Mouse (Mus musculus): ENCODE measurements around the gene Gm9573. TPM values are rescaled to one million over a fixed set of nuclear protein-coding genes. Genes with fewer than 3 reads are reported as not detected.

Gm9573 gene
- polyA plus RNA-seq, 1 experiment from 2014 or later: not detected

DNA sequence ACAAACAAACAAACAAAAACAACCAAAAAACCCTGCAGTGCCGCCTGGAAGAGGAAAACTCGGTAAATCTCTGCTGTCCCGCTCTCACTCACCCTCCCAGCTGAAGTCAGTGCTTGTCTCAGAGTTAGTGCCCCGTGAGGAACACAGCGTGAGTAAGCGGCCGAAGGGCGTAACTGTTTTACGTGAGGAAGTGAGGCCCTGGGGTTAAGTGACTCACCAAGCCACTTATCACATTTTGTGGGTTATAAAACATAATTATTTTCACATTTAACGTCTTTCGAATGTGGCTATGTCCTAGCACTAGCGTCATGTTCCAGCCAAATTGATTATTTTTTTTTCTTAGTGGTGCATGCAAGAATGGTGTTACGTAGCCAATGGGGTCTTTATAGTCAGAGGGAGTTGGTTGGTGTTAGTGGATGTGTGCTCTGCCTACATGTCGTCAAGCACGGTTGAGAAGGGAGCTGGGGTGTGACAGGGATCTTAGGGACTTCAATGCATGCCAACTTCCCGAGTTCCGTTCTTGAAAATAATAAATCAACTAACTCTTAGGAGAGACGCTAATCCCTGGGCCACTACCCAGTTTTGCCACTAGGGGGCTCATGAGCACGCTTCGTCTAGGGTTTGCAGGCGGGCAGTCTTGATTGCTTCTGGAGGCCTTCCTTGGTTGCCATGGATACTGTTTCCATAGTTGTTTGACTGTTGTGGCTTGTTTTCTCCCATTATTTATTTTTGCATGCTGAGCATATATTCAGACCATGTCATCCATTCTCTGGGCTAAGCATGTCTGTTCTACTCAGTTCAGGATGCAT is 35.8 kb downstream of the Gm9573 start:
- H3K27me3 ChIP-seq (ENCODE audit: control insufficient read depth, insufficient read depth, low read length): no peaks in the 10 kb centered on the region
- no peaks in the 10 kb centered on the region; the same call in 1 of the 2 replicates for H3K4me1 ChIP-seq (ENCODE audit: control insufficient read depth, insufficient read depth, low read length)
- H3K4me3 ChIP-seq (ENCODE audit: low read length): no peak overlapping the region
- peak; percentile 60 for ATAC-seq (ENCODE audit: low FRiP score, low TSS enrichment)
- H3K4me2 ChIP-seq (replicated peaks; ENCODE audit: low read depth, low read length): no peak overlapping the region
- no peaks in the 10 kb centered on the region for H3K9me3 ChIP-seq (ENCODE audit: control insufficient read depth, low read length)
- H3K27ac ChIP-seq (ENCODE audit: low read depth, low read length): no peak overlapping the region
- no peaks in the 10 kb centered on the region for H3K36me3 ChIP-seq (ENCODE audit: control insufficient read depth, insufficient read depth, low read length)
- 38% methylated on average over 21 of the region's 21 CpGs for WGBS
- no peak overlapping the region for H3K9ac ChIP-seq (ENCODE audit: low read depth, low read length)

DNA sequence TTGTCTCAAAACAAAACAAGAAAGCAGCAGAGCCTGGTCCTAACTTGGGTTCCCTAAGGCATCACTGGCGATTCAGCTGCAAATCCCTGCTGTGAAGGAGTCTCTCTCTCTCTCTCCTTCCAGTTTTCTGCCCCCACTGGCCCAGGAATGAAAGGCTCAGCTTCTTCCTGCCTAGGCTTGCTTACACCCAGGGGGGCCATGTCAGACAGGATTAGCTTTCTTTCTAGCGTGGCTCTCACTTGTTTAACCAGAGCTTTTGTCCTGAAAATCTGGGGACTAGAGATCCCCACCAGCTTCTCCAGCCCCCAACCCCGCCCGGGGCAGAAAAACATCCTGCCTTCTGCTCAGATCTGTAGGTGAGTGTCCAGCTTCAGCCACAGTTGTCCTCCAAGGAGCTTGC is 38.0 kb downstream of the Gm9573 start:
- no peaks in the 10 kb centered on the region for H3K9me3 ChIP-seq (ENCODE audit: control insufficient read depth, low read length)
- H3K27me3 ChIP-seq (ENCODE audit: control insufficient read depth, insufficient read depth, low read length): no peaks in the 10 kb centered on the region
- no peak overlapping the region for H3K9ac ChIP-seq (ENCODE audit: low read depth, low read length)
- ATAC-seq (ENCODE audit: low FRiP score, low TSS enrichment): no peak
- WGBS: 46% methylated on average over 4 of the region's 4 CpGs
- H3K36me3 ChIP-seq (ENCODE audit: control insufficient read depth, insufficient read depth, low read length): no peaks in the 10 kb centered on the region
- H3K27ac ChIP-seq (ENCODE audit: low read depth, low read length): no peak overlapping the region
- no peak overlapping the region for H3K4me3 ChIP-seq (ENCODE audit: low read length)
- H3K4me1 ChIP-seq (ENCODE audit: control insufficient read depth, insufficient read depth, low read length): no peaks in the 10 kb centered on the region; the same call in 1 of the 2 replicates
- H3K4me2 ChIP-seq (replicated peaks; ENCODE audit: low read depth, low read length): no peak overlapping the region

DNA sequence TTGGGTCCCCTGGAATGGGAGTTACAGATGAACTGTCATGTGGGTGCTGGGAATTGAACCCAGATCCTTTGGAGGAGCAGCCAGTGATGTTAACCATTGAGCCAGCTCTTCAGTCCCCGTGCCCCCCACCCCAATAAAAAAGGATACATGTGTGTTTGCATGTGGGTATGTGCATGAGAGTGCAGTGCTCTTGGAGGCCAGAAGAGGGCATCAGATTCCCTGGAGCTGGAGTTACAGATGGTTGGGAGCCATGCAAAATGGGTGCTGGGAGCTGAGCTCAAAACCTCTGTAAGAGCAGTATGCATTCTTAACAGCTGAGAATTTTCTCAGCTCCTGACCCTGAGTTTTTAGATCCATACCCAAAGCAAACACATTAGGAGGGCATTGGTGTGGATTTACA is 39.1 kb downstream of the Gm9573 start:
- H3K27me3 ChIP-seq (ENCODE audit: control insufficient read depth, insufficient read depth, low read length): no peaks in the 10 kb centered on the region
- 78% methylated on average over 1 of the region's 1 CpGs for WGBS
- no peaks in the 10 kb centered on the region for H3K9me3 ChIP-seq (ENCODE audit: control insufficient read depth, low read length)
- no peak overlapping the region for H3K4me3 ChIP-seq (ENCODE audit: low read length)
- no peak for ATAC-seq (ENCODE audit: low FRiP score, low TSS enrichment)
- H3K27ac ChIP-seq (ENCODE audit: low read depth, low read length): no peak overlapping the region
- no peak overlapping the region for H3K4me2 ChIP-seq (replicated peaks; ENCODE audit: low read depth, low read length)
- H3K36me3 ChIP-seq (ENCODE audit: control insufficient read depth, insufficient read depth, low read length): no peaks in the 10 kb centered on the region
- H3K4me1 ChIP-seq (ENCODE audit: control insufficient read depth, insufficient read depth, low read length): no peaks in the 10 kb centered on the region; the same call in 1 of the 2 replicates
- H3K9ac ChIP-seq (ENCODE audit: low read depth, low read length): no peak overlapping the region

DNA sequence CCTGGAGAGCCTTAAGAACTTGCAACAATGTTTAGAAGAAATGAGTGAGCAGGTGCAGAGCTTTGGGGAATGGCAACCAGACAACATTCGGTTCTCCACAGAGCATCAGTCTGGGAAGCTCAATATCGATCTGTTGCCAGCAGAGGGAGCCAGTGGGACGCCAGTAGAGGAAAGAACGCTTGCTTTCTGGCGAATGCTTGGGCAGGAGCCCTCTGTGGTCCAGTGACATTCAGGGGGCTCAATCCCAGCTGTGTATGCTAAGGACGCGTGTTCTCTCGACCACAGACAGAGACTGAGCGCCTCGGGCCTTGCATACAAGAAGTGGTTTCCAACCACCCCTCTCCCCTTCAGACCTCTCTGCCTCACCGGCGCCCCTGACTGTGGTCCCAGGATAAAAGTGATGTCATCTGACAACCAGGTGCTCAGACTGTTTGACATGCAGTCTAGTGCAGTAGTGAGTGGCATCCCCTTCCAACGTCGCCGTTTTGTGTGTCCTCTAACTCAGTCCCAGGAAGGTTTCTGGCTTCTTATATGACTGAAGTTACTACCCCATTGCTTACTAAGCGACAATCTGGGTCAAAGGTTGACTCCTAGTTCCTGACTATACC is 42.0 kb downstream of the Gm9573 start:
- Histone ChIP-seq H3K4me3 (ENCODE audit: low read length) (no peak overlapping the region), H3K36me3 (ENCODE audit: control insufficient read depth, insufficient read depth, low read length) (no peaks in the 10 kb centered on the region), H3K9ac (ENCODE audit: low read depth, low read length) (no peak overlapping the region), H3K4me1 (ENCODE audit: control insufficient read depth, insufficient read depth, low read length) (no peaks in the 10 kb centered on the region), H3K27ac (ENCODE audit: low read depth, low read length) (no peak overlapping the region), H3K27me3 (ENCODE audit: control insufficient read depth, insufficient read depth, low read length) (no peaks in the 10 kb centered on the region), H3K9me3 (ENCODE audit: control insufficient read depth, low read length) (no peaks in the 10 kb centered on the region), H3K4me2 (replicated peaks; ENCODE audit: low read depth, low read length) (no peak overlapping the region)
- ATAC-seq (ENCODE audit: low FRiP score, low TSS enrichment): peak; percentile 59
- 18% methylated on average over 16 of the region's 16 CpGs for WGBS

DNA sequence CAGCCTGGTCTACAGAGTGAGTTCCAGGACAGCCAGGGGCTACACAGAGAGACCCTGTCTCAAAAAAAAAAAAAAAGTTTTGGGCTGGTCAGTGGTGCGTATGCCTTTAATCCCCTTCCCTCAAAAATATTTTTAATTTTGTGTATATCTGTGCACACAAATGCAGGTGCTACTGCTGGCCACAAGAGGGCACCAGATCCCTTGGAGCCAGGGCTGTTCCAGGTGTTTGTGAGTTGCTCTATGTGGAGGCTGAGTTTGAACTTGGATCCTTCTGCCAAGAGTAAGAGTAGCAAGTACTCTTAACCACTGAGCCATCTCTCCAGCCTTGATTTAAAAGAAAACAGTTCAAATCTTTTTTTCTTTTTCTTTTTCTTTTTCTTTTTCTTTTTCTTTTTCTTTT is 43.5 kb downstream of the Gm9573 start:
- Histone ChIP-seq H3K4me3 (ENCODE audit: low read length) (no peak overlapping the region), H3K4me1 (ENCODE audit: control insufficient read depth, insufficient read depth, low read length) (no peaks in the 10 kb centered on the region), H3K27ac (ENCODE audit: low read depth, low read length) (no peak overlapping the region), H3K36me3 (ENCODE audit: control insufficient read depth, insufficient read depth, low read length) (no peaks in the 10 kb centered on the region), H3K27me3 (ENCODE audit: control insufficient read depth, insufficient read depth, low read length) (no peaks in the 10 kb centered on the region), H3K9ac (ENCODE audit: low read depth, low read length) (no peak overlapping the region), H3K9me3 (ENCODE audit: control insufficient read depth, low read length) (no peaks in the 10 kb centered on the region), H3K4me2 (replicated peaks; ENCODE audit: low read depth, low read length) (no peak overlapping the region)
- ATAC-seq (ENCODE audit: low FRiP score, low TSS enrichment): no peak
- WGBS: 96% methylated on average over 1 of the region's 1 CpGs

DNA sequence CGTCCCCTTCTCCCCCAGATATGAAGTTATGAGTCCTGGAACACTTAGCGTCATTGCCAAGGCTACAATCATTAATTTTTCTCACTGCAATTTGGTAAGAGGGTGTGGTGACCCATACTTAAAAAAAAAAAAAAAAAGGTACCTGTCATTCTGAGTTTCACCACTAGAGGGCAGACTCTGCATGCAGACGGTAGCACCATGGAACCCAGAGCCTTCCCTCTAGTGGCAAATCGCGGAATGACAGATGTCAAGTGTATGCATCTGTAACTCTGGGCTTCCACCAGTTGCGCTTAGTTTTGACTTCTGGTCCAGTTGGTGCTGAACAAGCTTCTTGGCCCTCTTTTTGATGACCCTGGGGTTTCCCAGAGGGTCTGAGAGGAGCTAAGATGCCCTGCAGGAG is 48.2 kb downstream of the Gm9573 start:
- WGBS: 21% methylated on average over 6 of the region's 6 CpGs
- Histone ChIP-seq H3K4me1 (ENCODE audit: control insufficient read depth, insufficient read depth, low read length) (no peaks in the 10 kb centered on the region), H3K9ac (ENCODE audit: low read depth, low read length) (no peak overlapping the region), H3K27me3 (ENCODE audit: control insufficient read depth, insufficient read depth, low read length) (no peaks in the 10 kb centered on the region), H3K9me3 (ENCODE audit: control insufficient read depth, low read length) (no peaks in the 10 kb centered on the region), H3K36me3 (ENCODE audit: control insufficient read depth, insufficient read depth, low read length) (no peaks in the 10 kb centered on the region), H3K4me2 (replicated peaks; ENCODE audit: low read depth, low read length) (no peak overlapping the region), H3K27ac (ENCODE audit: low read depth, low read length) (no peak overlapping the region), H3K4me3 (ENCODE audit: low read length) (no peak overlapping the region)
- ATAC-seq (ENCODE audit: low FRiP score, low TSS enrichment): no peak

DNA sequence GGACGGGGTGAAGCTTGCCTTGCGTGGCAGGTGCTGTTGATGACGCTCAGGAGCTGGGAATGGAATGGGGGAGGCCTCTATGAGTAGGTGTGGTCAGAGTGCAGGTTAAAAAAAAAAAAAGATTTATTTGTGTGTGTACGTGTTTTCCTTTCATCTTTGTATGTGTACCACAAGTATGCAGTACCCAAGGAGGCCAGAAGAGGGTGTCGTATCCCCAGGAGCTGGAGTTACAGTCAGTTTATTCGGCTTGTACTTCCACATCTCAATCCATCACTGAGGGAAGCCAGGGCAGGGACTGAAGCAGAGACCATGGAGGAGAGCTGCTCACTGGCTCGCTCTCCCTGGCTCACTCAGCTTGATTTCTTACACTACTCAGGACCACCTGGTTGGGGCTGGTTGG is 55.0 kb downstream of the Gm9573 start:
- Histone ChIP-seq H3K27me3 (ENCODE audit: control insufficient read depth, insufficient read depth, low read length) (peaks cover 18% of the 10 kb centered on the region), H3K9ac (ENCODE audit: low read depth, low read length) (no peak overlapping the region), H3K4me3 (ENCODE audit: low read length) (no peak overlapping the region), H3K27ac (ENCODE audit: low read depth, low read length) (no peak overlapping the region), H3K9me3 (ENCODE audit: control insufficient read depth, low read length) (no peaks in the 10 kb centered on the region), H3K36me3 (ENCODE audit: control insufficient read depth, insufficient read depth, low read length) (no peaks in the 10 kb centered on the region), H3K4me1 (ENCODE audit: control insufficient read depth, insufficient read depth, low read length) (peaks cover 3% of the 10 kb centered on the region; the same call in 1 of the 2 replicates), H3K4me2 (replicated peaks; ENCODE audit: low read depth, low read length) (no peak overlapping the region)
- ATAC-seq (ENCODE audit: low FRiP score, low TSS enrichment): no peak
- 93% methylated on average over 7 of the region's 7 CpGs for WGBS

DNA sequence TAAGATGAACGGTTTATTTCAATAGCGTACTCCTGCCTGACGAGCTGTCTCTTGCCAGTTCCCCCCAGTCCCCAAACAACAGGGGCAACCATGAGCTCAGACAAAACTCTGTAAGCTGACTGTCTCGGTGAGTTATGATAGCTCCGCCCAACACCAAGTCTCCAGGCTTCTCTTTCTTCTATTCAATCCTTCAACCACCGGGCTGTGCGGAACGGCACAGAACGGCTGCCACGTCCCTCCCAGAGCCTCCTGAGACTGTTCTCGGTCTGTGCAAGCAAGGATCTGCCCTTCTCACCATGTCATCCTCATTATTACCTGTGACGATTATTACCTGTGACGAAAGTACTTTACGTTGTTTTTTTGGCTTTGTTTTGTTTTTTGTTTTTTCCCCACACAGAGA is 55.6 kb downstream of the Gm9573 start:
- Histone ChIP-seq H3K27me3 (ENCODE audit: control insufficient read depth, insufficient read depth, low read length) (peaks cover 18% of the 10 kb centered on the region), H3K4me2 (replicated peaks; ENCODE audit: low read depth, low read length) (no peak overlapping the region), H3K9me3 (ENCODE audit: control insufficient read depth, low read length) (no peaks in the 10 kb centered on the region), H3K27ac (ENCODE audit: low read depth, low read length) (no peak overlapping the region), H3K4me3 (ENCODE audit: low read length) (no peak overlapping the region), H3K36me3 (ENCODE audit: control insufficient read depth, insufficient read depth, low read length) (no peaks in the 10 kb centered on the region), H3K4me1 (ENCODE audit: control insufficient read depth, insufficient read depth, low read length) (peaks cover 3% of the 10 kb centered on the region; the same call in 1 of the 2 replicates), H3K9ac (ENCODE audit: low read depth, low read length) (no peak overlapping the region)
- no peak for ATAC-seq (ENCODE audit: low FRiP score, low TSS enrichment)
- 85% methylated on average over 14 of the region's 14 CpGs for WGBS

Measured in kidney, embryonic 14.5 days (tissue).